Mouse (Mus musculus): ENCODE results near the gene Ppil6.

Ppil6 gene

GRCm38 (mm10) chr10:41558401-41558800 lies 68.2 kb downstream of the Ppil6 start:
- in situ Hi-C loops (cut with MboI, MseI): no loop called here

GRCm38 (mm10) chr10:41561701-41562395 lies 71.6 kb downstream of the Ppil6 start:
- in situ Hi-C loops (cut with MboI, MseI): loop anchor here in 1 of 2 experiments (10.0 kb wide), 1 partner anchor 533 kb away; no protein-coding TSS in a partner anchor
